Mouse (Mus musculus): Measurements from ENCODE around the gene Crybg1. TPM values are rescaled to one million over a fixed set of nuclear protein-coding genes. Genes with fewer than 3 reads are reported as not detected.

The Crybg1 gene
- total RNA-seq, 1 experiment from 2014 or later, result 4.0 TPM

DNA sequence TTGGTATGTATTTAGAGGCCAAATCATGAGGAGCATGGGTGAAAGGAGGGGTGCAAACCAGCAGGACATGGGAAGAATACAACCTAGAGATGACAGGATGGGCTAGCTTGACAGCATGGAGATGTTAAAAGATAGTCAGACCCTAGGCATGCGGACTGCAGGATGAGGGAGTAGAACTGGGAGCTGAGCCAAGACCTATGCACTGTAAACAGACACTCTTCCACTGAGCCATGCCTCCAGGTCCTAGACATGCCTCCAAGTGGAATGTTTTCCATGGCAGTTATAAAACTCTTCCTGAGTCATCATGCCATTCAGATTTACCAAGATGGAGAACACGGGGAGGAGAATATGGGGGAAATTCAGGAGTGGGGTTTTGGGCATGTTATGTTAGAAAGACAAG lies 53.9 kb downstream of the Crybg1 start:
- no peak for DNase-seq

DNA sequence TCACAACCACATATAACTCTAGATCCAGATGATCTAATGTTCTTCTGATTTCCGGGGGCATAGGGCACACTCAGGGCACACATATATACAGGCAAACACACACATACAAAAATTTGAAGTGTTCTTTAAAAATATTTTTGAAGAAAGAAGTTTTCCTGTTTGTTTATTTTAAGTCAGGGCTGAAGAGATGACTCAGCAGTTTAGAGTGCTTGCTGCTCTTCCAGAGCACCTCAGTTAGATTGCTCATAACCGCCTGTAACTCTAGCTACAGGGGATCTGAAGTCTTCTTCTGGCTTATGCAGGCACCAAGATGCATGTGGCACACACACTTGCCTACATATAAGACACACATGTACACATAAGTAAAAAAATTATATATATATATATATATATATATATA lies 56.9 kb downstream of the Crybg1 start:
- DNase-seq, result no peak

DNA sequence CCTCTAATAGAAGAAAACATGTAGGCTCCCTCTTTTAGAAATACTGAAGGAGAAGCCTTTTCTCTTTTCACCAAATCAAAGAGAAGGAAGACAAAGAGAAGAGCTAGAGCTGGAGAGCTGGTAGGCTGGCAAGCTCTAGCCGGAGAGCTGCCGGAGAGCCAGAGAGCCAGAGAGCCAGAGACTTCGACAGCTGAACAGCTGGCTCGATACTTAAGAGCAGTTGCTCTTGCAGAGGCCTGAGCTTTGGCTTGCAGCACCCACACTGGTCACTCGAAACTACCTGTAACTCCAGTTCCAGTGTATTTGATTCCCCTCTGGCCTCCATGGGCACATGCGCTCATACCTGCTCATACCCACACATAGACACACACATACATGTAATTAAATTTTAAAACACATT lies 68.3 kb downstream of the Crybg1 start:
- no peak for DNase-seq

DNA sequence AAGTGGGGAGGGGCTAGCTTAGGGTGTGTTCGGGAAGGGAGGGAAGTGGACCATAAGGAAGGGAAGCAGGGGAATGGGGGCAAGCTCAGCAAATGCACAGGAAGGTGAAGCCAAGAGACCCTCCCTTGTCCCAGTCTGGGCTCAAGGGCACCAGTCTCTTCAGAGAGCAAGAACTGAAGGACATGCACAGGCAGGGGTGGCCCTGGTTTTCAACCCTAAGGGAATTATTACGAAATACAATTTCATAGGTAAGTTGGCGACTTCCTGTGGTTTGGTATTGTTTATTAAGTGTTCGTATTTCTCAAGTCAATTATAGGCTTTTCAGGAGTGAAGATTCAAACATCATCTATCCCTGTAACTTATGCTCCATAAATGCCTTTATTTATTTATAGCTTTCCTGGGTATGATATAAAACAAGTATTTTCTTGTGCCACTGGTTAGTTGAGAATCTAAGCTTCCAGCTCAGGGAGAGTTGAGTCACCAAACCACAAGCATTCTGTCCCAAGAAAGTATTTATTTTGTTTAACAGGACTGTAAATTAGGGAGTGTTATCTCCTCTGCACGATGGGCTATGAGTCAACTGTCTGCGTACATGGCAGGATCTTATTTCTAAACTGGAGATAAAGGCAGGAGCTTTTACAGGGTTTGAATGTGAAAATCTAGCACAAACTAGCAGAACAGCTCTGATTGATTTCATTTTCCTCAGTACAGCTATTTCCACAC lies 69.7 kb downstream of the Crybg1 start:
- DNase-seq, result peak; percentile 10

DNA sequence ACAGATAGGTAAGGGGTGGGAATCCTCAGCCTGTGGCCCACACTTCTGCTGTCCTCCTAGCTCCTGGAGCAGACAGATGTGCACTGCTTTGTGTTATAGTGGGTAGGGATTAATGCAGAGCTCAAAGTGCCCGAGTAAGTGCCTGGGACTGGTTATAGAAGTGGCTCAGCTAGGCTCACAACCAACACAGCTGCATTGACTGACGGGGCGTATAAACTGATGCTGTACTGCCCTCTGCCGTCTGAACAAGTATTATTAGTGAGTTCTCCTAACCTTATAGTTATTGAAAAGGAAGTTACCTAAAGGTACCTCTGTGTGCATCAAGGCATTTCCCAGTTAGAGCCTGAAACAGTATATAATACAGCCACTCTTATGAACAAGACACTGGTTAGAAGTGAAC lies 77.6 kb downstream of the Crybg1 start:
- DNase-seq, result peak; percentile 80

DNA sequence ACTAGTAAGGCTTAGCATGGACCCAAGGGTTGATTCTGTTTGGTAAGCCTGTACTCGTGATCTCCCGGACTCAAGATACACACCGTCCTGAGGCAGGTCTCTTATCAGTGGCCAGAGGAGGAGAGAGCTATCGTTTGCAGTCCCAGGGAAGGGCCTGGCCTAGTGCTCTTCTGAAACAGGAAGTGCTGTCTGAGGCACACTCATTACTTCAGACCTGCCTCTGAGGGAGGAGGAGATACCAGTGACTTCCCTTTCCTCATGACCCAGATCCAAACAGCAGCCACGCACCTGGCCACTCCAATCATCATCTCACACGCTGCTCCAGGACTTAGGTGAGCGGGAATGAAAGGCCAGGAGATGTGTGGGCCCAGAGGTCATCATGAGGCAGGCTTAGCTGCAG lies 79.5 kb downstream of the Crybg1 start:
- DNase-seq, result no peak

DNA sequence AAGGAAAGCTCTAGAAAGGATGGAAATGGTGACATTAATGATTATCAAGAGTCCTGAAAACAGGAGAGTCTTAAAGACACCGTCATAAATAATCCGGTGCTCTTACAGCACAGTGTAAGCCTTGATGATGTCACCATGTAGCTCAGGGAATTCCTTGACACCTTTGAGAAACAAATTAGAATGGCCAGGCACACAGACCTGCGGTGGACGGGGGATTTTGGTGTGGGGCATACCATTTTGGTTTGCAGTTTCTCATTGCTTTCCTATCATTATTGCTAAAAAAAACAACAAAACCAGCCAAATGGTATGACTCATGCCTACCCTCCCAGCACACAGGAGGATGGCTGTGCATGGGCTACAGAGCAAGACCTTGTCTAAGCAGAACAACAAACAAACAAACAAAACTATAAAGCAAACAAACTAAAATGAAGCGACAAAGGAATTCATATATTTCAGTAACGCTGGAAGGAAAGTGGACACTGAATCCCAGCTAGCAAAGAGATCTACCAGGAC lies 82.7 kb downstream of the Crybg1 start:
- DNase-seq, result no peak

DNA sequence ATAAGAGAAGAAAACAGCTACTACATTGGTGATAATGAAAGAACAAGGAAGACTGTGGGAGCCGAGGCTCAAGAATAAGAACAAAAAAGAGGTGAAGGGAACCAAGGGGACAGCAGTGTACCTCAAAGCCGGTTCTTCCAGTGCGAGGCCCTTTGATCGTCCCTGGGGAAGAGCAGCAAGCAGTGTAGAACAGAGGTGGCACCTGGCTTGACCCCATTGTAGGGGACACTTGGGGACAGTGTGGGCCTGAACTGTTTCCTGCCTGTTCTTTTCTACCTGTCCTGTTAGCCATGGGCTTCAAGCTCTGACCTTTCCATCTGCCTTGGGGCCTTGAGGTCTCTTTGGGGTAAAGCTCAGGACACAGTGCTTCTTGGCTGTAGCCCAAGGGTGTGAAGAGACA lies 85.7 kb downstream of the Crybg1 start:
- no peak for DNase-seq

DNA sequence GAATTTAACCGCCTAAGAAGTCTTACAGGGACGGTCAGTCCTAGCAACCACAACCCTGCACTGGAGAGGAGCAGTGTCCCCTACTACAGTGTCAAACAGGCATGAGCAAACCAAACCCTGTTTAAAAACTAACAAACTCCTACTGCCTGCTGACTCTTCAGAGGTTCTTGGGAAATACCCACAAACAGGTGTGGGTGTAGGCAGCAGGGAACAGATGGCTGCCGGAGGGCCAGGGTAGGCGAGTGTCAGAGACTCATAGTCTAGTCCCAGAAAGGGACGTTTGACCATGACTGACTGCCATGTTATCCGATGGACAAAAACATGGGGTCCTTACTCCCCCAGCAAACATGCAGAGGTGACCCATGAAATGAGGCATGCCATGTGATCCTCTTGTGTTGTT lies 97.7 kb downstream of the Crybg1 start:
- DNase-seq, result no peak

DNA sequence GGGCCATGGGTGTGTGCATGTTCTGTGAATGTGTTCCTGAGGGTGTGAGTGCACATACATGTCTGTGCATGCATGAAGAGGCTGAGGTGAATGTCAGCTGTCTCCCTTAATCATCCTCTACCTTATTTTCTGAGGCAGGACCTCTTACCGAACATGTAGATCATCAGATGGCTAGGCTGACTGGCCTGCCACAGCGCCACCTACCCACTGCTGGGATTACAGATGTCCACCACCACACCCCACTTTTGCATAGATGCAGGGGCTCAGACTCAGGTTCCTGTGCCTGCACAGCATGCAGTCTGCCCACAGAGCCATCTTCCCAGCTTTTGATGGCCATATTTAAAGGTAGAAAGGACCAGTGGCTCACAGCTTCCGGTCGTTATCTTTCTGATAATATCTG lies 103.9 kb downstream of the Crybg1 start:
- no peak for DNase-seq

DNA sequence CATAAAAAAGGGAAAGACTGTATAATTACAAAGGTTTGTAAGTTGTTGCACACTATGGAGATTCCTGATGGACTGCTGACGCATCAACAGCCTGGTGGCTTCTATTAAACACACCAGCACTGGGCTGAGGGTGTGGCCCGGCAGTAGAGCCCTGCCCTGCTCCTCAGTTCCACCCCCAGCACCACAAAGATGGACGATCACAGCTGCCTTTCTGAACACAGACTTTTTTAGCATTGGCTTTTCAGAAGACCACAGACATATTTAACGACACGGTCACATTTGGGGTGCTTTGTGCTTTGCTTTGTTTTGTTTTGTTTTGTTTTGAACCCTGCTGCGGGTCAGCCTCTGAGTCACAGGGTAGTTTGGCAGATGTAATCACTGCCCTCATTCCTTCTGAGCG lies 105.0 kb downstream of the Crybg1 start:
- no peak for DNase-seq

DNA sequence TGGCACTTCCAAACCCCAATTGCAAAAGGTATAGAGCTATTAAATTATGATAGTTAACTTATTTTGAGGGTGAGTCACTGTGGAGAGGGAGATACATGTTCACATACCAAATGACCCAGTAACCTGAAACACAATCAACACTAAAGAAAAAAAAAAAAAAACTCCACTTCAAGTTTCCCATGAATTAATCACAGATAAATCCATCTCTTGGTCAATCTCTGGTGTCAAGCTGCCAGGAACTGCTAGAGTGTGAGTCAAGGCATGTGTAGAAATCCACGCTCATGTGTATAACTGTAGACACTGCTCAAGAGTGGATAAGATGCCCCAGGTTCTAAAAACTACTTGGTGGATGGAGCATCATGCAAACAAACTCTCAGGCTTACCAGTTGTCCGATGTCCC lies 109.5 kb downstream of the Crybg1 start:
- DNase-seq, result peak; percentile 20

DNA sequence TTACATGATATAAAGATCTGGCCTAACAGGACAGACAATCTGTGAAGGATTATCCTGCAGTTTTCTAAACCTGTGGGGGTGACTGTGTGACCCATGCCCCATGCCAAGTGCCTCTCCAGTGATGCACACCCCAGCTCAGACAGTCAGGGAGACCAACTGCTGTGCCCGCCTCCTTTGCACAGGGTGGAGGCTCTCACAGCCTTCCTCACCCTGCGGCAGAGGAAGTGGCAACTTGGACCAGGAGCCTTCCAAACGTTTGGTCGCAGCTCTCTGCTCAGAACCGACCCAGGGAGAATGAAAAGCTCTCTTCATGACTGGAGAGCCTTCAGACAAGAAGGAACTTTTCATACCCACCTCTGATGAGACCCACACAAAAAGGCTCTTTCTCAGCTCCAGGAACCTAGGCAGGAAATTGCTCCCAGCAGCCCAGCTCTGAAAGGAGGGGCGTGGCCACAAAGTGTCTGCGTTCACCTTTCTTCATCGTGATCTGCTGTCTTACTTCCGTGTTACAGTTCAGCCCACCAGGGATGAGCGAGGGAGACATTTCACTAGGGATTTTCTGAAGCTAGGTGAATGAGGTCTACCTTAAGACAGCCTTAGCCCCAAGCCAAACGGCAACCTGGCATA lies 110.6 kb downstream of the Crybg1 start:
- no peak for DNase-seq

DNA sequence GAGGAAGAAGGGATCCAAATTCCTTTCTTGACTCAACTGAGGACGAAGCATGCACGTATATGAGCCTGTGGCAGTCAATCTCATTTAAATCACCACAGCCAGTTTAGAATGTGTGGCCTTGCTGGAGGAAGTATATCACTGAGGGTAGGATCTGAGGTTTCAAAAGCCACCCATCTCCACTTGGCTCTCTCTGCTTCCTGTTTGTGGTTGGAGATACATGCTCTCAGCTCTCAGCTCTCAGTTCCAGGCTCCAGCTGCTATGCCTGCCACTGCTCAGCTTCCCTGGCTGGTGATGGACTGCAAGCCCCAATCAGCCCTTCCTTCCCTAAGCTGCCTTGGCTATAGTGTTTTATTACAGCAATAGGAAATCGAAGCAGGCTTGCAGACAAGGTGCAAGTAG lies 119.1 kb downstream of the Crybg1 start:
- no peak for DNase-seq

DNA sequence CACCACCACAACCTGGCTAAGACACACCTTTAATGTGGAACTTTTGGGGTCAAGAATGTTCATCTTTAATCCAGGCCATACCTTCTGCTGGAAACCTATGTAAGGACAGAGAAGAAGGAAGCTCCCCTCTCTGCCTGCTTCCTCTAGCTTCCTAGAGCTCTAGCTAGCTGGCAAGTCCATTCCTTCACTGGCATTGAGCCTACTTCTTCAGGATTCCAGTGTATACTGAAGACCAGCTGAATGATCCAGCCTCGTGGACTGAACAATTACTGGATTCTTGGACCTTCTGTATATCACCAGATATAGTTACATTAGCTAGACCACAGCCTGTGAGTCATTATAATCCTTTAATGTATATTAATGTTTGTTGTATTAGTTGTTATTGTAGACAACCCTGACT lies 121.4 kb downstream of the Crybg1 start:
- DNase-seq, result no peak

DNA sequence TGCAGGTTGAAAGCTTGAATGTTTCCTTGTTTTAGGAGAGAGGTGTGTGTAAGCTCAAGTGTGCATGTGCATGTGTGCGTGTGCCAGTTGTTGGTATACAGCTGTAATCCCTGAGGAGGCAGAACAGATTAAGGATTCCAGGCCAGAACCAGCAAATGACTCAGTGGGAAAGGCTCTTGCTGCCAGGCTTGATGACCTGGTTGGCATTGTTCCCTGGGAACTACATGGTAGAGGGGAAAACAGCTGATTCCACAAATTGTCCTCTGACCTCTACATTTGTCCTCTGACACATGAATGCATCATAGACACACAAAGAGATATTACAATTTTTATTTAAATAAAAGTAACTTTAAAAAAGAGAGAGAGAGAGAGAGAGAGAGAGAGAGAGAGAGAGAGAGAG lies 122.5 kb downstream of the Crybg1 start:
- peak; percentile 53 for DNase-seq

DNA sequence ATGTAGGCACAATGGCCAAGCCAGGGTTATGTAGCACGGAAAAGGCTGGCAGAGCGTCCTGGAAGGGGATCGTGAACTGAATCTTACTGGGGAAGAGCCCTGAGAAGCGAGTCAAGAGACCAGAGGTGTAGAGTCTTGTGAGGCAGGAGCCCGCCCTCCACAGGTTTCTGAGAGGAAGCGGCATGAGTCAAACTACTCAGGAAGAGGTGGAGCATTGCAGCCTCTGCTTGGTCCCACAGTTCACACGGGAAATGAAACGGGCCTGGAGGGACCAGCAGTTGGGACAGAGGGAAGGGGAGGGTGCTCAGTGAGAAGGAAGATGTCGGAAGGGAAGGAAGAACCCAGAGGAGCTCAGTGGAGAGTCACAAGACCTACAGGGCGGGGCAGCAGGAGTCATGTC lies 123.9 kb downstream of the Crybg1 start:
- DNase-seq, result no peak

DNA sequence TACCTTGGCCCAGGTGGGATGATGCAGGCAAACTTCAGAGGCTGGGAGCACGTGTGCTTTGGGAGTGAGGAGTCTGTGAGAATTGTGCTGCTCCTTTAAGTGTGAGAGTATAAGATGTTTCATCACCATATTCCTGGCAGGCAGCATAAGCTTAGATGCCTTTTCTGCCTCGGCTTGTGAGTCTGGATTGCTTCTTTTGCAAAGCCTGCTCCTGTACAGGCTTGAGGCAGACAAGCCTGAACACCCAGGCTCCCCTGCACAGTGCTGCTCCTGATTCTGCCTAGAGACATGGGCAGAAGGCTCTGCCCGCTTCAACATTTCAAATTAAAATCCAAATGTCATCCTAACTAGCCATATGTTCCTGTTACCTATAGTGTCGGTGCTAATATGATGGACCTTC lies 128.5 kb downstream of the Crybg1 start:
- no peak for DNase-seq

DNA sequence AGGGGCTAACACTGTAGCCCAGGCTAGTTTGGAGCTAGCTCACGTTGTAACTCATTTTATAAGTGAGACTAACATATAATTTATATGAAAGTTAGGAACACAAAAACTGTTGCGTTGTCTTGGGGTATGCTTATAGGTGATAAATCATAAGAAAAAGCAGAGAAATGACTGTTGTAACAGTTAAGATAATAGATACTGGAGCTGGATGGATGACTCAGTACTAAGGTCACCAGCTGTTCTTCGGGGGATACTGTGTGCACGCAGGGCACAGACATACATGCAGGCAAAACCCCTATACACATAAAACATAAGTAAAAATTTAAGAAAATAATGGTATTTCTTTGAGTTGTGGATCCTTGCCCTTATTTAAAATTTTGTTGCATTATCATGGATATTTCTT lies 130.1 kb downstream of the Crybg1 start:
- DNase-seq, result no peak

DNA sequence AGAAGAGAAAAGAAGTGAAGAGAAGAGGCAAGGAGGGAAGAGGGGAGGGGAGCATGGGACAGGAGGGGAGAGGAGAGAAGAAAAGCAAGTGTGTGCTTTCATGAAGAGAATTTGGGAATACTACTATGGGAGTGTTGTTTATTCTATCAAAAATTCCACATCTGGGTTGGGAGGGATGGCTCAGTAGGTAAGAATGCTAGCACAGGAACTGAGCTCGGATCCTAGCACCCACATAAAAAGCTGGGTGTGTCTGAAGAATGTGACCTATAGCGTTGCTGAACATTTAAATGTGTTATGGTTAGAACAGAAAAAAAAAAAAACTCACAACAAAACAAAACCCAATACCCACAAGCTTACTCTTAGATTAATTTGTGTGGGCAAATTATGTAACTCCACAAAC lies 133.0 kb downstream of the Crybg1 start:
- DNase-seq, result no peak

DNA sequence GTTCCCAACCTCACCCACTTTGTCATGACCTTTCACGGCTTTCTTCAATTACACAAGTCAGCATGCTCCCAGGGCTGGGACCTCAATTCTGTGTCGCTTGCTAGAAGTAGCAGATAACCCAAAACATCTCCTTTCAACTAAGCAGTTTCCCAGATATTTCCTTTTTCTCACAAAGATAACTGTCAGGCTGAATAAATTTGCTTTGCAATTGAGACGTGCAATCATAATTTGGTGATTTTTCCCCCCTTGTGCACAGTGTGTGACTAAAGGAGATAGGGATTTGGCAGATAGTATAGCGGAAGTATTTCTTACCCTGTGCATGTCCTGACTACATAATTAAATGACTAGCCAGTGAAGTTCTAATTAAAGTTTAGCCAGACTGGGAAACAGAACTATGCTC lies 134.8 kb downstream of the Crybg1 start:
- DNase-seq, result no peak

DNA sequence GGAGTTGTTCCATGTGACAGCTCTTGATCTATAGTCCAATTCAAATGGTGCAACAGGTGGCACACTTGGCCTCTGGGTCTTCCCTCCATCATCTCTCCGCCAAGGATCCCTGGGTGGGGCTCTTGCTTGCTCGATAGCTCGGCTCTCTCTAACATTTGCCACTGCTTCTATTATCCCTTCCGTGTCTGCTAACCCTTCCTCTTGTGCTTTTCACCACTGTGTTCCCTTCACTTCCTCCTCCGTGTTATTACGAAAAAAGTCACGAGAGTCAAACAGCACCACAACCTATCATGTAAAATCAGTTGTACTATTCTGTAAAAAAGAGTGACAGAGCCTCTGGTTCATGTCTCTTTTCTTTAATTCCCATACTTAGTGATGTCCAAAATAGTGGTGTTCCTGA lies 137.2 kb downstream of the Crybg1 start:
- DNase-seq, result no peak

DNA sequence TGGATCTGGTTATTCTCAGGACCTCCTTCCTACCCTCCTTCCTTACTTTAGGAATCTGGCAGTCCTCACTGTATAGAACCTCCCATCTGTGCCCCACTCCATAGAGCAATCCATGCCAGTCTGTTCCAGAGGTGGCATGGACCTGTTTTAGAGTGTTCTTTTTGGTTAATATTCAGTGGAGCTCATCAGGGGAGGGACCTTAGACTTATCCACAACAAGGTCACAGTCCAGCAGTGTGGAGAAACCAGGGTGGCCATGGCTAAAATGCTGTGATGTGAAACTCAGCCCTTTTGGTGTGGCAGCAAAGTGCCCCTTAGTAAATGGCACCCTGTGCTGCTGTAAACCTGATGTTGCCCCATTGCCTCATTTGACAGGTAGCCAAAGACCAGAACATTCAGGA lies 139.8 kb downstream of the Crybg1 start:
- no peak for DNase-seq

DNA sequence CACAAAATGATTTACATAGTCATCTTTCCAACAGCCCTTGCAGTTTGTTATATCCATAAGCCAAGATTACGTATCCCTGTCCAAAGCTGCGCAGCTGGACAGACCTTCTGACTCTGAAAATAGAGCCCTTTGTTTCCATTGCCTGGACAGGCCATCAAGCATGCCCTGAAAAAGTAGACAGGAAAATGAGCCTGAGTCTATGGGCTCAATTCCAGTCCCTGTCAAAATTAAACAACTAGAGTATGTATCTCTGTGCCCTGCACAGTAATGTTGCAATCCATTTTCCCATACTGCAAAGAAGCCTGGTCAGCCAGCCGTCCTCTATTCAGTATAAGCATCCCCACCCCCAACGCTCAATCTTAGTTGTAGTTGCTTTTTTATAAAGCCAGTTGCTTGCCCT lies 141.8 kb downstream of the Crybg1 start:
- no peak for DNase-seq
